Mouse (Mus musculus): Measurements from ENCODE around the gene Myct1. TPM values are rescaled to one million over a fixed set of nuclear protein-coding genes. Genes with fewer than 3 reads are reported as not detected.

The Myct1 gene
- total and polyA plus RNA-seq, 3 experiments: not detected

DNA sequence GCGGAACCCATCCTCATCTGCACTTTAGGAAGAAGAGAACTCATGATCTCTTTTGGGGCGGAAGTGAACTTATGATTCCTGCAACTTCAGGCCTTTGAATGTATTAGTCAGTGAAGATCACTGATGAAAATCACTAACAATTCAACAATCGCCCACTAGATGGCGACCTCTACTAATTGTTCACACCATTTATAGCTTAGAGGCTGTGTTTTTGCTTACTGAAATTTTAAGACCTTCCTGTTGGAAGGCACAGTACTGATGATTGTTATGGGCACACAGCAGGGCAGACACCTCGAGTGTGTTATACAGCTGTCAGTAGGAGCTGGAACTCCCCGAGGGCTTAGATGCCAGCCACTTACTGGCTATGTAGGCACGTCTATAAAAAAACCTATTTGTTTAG, 6.5 kb downstream of the Myct1 start (continued):
- no peak for TF ChIP-seq GABPA (IDR thresholded peaks at IDR 0.05; ENCODE audit: insufficient replicate concordance, low read depth, low read length)
- peak; percentile 78 for TF ChIP-seq SMC3 (IDR thresholded peaks at IDR 0.05; ENCODE audit: low read depth, low read length)
- TF ChIP-seq TBP (conservative IDR thresholded peaks at IDR 0.05; ENCODE audit: low read depth, low read length): no peak
- TF ChIP-seq MAFK (IDR thresholded peaks at IDR 0.05; ENCODE audit: insufficient replicate concordance, low read length): no peak

DNA sequence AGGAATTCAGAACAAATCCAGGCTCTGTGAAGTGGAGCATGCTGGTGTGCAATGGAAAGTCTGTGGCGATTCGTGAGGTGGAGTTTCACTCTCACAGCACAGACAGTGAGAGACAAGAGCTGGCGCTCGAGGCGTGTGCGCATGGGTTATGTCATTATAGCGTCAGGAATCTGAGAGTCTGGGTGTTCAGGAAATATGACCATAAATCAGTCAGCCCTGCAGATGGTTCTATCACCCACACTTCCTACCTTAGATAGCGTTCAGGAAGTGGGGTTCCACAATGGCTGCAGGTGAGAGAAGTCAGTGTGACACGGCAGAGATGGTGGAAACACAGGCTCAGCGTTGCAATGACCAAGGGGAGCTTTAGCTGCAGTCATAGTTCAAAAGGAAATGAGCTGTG, 9.9 kb downstream of the Myct1 start:
- 0 out of 4 replicates have a peak, but pooled peaks cover 0 to 5% of the 10 kb centered on the region in 2 experiments for H3K4me1 ChIP-seq (ENCODE audit: control insufficient read depth in 1 of 2, insufficient read depth in 2 of 2)
- DNase-seq (ENCODE audit: extremely low read depth): no peak

DNA sequence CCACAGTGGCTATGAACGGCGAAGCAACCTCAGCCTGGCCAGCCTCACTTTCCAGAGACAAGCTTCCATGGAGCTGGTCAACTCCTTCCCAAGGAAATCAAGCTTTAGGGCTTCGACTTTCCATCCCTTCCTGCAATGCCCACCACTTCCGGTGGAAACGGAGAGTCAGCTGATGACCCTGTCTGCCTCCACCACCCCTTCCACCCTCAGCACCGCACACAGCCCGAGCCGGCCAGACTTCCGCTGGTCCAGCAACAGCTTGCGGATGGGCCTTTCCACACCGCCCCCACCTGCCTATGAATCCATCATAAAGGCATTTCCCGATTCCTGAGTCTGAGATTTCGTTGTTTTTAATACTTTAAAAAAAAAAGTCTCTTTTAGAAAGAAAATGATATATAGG, 10.8 kb downstream of the Myct1 start:
- H3K4me1 ChIP-seq (ENCODE audit: control insufficient read depth in 1 of 2, insufficient read depth in 2 of 2): 0 out of 4 replicates have a peak, but pooled peaks cover 0 to 5% of the 10 kb centered on the region in 2 experiments
- no peaks in the 10 kb centered on the region for H3K36me3 ChIP-seq (replicated peaks in 1 of 2; ENCODE audit: control insufficient read depth in 1 of 2, insufficient read depth in 1 of 2, low read length in 1 of 2)
- H3K27ac ChIP-seq (ENCODE audit: insufficient read depth, low read depth): no peak overlapping the region
- TF ChIP-seq ELF1 (IDR thresholded peaks at IDR 0.05; ENCODE audit: low read depth, low read length) (no peak), USF1 (IDR thresholded peaks at IDR 0.05; ENCODE audit: low read depth, low read length) (no peak), ETS1 (conservative IDR thresholded peaks at IDR 0.05; ENCODE audit: low read depth, low read length) (no peak), ZMIZ1 (IDR thresholded peaks at IDR 0.05; ENCODE audit: low read depth, low read length) (no peak), RAD21 (IDR thresholded peaks at IDR 0.05; ENCODE audit: low read depth, low read length) (no peak), JUN (IDR thresholded peaks at IDR 0.05; ENCODE audit: insufficient read depth, low read depth, low read length) (no peak), SIN3A (IDR thresholded peaks at IDR 0.05; ENCODE audit: low read length) (no peak), EP300 (IDR thresholded peaks at IDR 0.05; ENCODE audit: low read length) (no peak), CTCF (conservative IDR thresholded peaks at IDR 0.05 in 1 of 2, IDR thresholded peaks at IDR 0.05 in 1 of 2; ENCODE audit: low read depth in 2 of 2, low read length in 2 of 2) (no peak), CHD2 (IDR thresholded peaks at IDR 0.05; ENCODE audit: low read length) (no peak), PAX5 (IDR thresholded peaks at IDR 0.05; ENCODE audit: low read length) (no peak), TCF12 (IDR thresholded peaks at IDR 0.05; ENCODE audit: low read depth, low read length) (no peak), KAT2A (IDR thresholded peaks at IDR 0.05; ENCODE audit: insufficient replicate concordance, low read length) (no peak)
- in situ Hi-C loops (cut with MboI; ENCODE audit: low pct_ligation_motif_present, low pct_unique_long_range_greater_than_20kb, low sequenced_read_pairs): no loop called here
- dilution Hi-C loops (cut with MboI; ENCODE audit: extremely low pct_ligation_motif_present, extremely low pct_unique_long_range_greater_than_20kb, low sequenced_read_pairs): no loop called here
- H3K79me2 ChIP-seq (replicated peaks; ENCODE audit: control insufficient read depth, extremely low read depth, insufficient read depth, poor library complexity, severe bottlenecking): no peaks in the 10 kb centered on the region
- no peaks in the 10 kb centered on the region for H3K9me3 ChIP-seq (replicated peaks; ENCODE audit: low read length)
- no peak overlapping the region for H3K4me3 ChIP-seq (replicated peaks in 1 of 3; ENCODE audit: low read depth in 2 of 3, low read length in 2 of 3, poor library complexity in 1 of 3)
- no peak for DNase-seq (ENCODE audit: extremely low read depth)
- no peak overlapping the region for H3K9ac ChIP-seq (ENCODE audit: insufficient read depth, low read depth)
- H3K27me3 ChIP-seq (replicated peaks): no peaks in the 10 kb centered on the region
- H3K4me2 ChIP-seq (ENCODE audit: insufficient read depth, low read depth, poor library complexity, severe bottlenecking): no peak overlapping the region

More for the DNA sequence above, 9.9 kb downstream of the Myct1 start:
- Histone ChIP-seq H3K27ac (ENCODE audit: insufficient read depth, low read depth) (no peak overlapping the region), H3K27me3 (replicated peaks) (no peaks in the 10 kb centered on the region), H3K36me3 (replicated peaks in 1 of 2; ENCODE audit: control insufficient read depth in 1 of 2, insufficient read depth in 1 of 2, low read length in 1 of 2) (no peaks in the 10 kb centered on the region), H3K79me2 (replicated peaks; ENCODE audit: control insufficient read depth, extremely low read depth, insufficient read depth, poor library complexity, severe bottlenecking) (no peaks in the 10 kb centered on the region), H3K9me3 (replicated peaks; ENCODE audit: low read length) (no peaks in the 10 kb centered on the region), H3K9ac (ENCODE audit: insufficient read depth, low read depth) (no peak overlapping the region; the same call in 1 of the 2 replicates), H3K4me3 (replicated peaks in 1 of 3; ENCODE audit: low read depth in 2 of 3, low read length in 2 of 3, poor library complexity in 1 of 3) (peak overlapping the region in 1 of 3 experiments; percentile 25), H3K4me2 (ENCODE audit: insufficient read depth, low read depth, poor library complexity, severe bottlenecking) (peak overlapping the region; percentile 100)
- in situ Hi-C loops (cut with MboI; ENCODE audit: low pct_ligation_motif_present, low pct_unique_long_range_greater_than_20kb, low sequenced_read_pairs): no loop called here
- dilution Hi-C loops (cut with MboI; ENCODE audit: extremely low pct_ligation_motif_present, extremely low pct_unique_long_range_greater_than_20kb, low sequenced_read_pairs): no loop called here
- 0 out of 2 replicates have a peak, but pooled peaks have one; percentile 35 for TF ChIP-seq MAX (IDR thresholded peaks at IDR 0.05; ENCODE audit: low read length)
- no peak for TF ChIP-seq POLR2AphosphoS2 (IDR thresholded peaks at IDR 0.05; ENCODE audit: low read depth, low read length)

All from CH12.LX (cell line).